Mouse (Mus musculus) gastrocnemius, adult 2 months (tissue): ENCODE data around the gene Lect2. TPM values are rescaled to one million over a fixed set of nuclear protein-coding genes. Genes with fewer than 3 reads are reported as not detected.

Source experiments
- DNase-seq: peaks from one replicate; pipeline ENCODE4 v3.0.0; 2022
- H3K27ac ChIP-seq: fragments of 200-600 bp; 2 replicates; pipeline ENCODE4 v1.8.1; 2022; ENCODE audit warnings: mild to moderate bottlenecking
- H3K4me3 ChIP-seq: fragments of 200-600 bp; 2 replicates; pipeline ENCODE4 v1.8.1; 2022; ENCODE audit warnings: mild to moderate bottlenecking, moderate library complexity
- CTCF ChIP-seq: fragments of 200-600 bp; IDR thresholded peaks from 2 replicates; pipeline ENCODE4 v1.8.1; 2022; ENCODE audit warnings: antibody characterized with exemption, mild to moderate bottlenecking, moderate library complexity
- intact Hi-C: fragments of 180-260 bp; cut with DNase I; formaldehyde crosslinking; loops from one replicate; pipeline ENCODE4 v1.15.1; 2025
- total RNA-seq, 2 experiments: library from RNA; stranded (reverse); gene quantifications; 2 replicates each; pipeline ENCODE4 v1.2.3; 2021

The Lect2 gene
- total RNA-seq, 2 experiments from 2014 or later = not detected

- intact Hi-C loops = loop anchor here (10.0 kb wide), 1 partner anchor 77 kb away; no protein-coding TSS in a partner anchor
These were observed 3.4 kb upstream of the Lect2 start for GRCm38 (mm10) chr13:56551661-56552060.

GRCm38 (mm10) chr13:56550574-56550973 lies 2.3 kb upstream of the Lect2 start:
- no peak overlapping the region for H3K4me3 ChIP-seq
- DNase-seq = no peak
- no peak overlapping the region for H3K27ac ChIP-seq
- intact Hi-C loops = loop anchor here (10.0 kb wide), 1 partner anchor 76 kb away; no protein-coding TSS in a partner anchor
- no peak for TF ChIP-seq CTCF

More at GRCm38 (mm10) chr13:56551661-56552060, 3.4 kb upstream of the Lect2 start:
- Histone ChIP-seq H3K4me3 (no peak overlapping the region), H3K27ac (no peak overlapping the region)
- DNase-seq = no peak
- no peak for TF ChIP-seq CTCF

- TF ChIP-seq CTCF = no peak
- Histone ChIP-seq H3K4me3 (no peak overlapping the region), H3K27ac (no peak overlapping the region)
- intact Hi-C loops = no loop called here
- peak; percentile 59 for DNase-seq
These were observed 1.1 kb upstream of the Lect2 start for GRCm38 (mm10) chr13:56549364-56549763.

- no peak for DNase-seq
- Histone ChIP-seq H3K27ac (no peak overlapping the region), H3K4me3 (no peak overlapping the region)
- intact Hi-C loops = no loop called here
- TF ChIP-seq CTCF = no peak
These were observed 3.3 kb downstream of the Lect2 start for GRCm38 (mm10) chr13:56544956-56545355.

GRCm38 (mm10) chr13:56543805-56544204 lies 4.5 kb downstream of the Lect2 start:
- intact Hi-C loops = no loop called here
- no peak for TF ChIP-seq CTCF
- Histone ChIP-seq H3K27ac (no peak overlapping the region), H3K4me3 (no peak overlapping the region)
- no peak for DNase-seq

- intact Hi-C loops = no loop called here
- H3K4me3 ChIP-seq = no peak overlapping the region
- DNase-seq = peak; percentile 29
These were observed 8.5 kb downstream of the Lect2 start for GRCm38 (mm10) chr13:56539846-56540245.

GRCm38 (mm10) chr13:56537026-56537425 lies 11.3 kb downstream of the Lect2 start:
- no peak for TF ChIP-seq CTCF
- H3K4me3 ChIP-seq = no peak overlapping the region
- no peak overlapping the region for H3K27ac ChIP-seq
- intact Hi-C loops = no loop called here
- DNase-seq = no peak

More at GRCm38 (mm10) chr13:56539846-56540245, 8.5 kb downstream of the Lect2 start:
- H3K27ac ChIP-seq = no peak overlapping the region
- TF ChIP-seq CTCF = peak; percentile 66

GRCm38 (mm10) chr13:56535570-56535969 lies 12.7 kb downstream of the Lect2 start:
- TF ChIP-seq CTCF = peak; percentile 25; the same call in 1 of the 2 replicates
- no peak overlapping the region for H3K27ac ChIP-seq
- DNase-seq = no peak
- intact Hi-C loops = no loop called here
- no peak overlapping the region for H3K4me3 ChIP-seq

- Histone ChIP-seq H3K4me3 (no peak overlapping the region), H3K27ac (no peak overlapping the region)
- intact Hi-C loops = no loop called here
- no peak for DNase-seq
- TF ChIP-seq CTCF = no peak
These were observed 13.4 kb downstream of the Lect2 start for GRCm38 (mm10) chr13:56534931-56535330.

GRCm38 (mm10) chr13:56529685-56530084 lies 18.6 kb downstream of the Lect2 start:
- DNase-seq = no peak
- H3K27ac ChIP-seq = no peak overlapping the region
- TF ChIP-seq CTCF = no peak
- H3K4me3 ChIP-seq = no peak overlapping the region
- intact Hi-C loops = no loop called here

GRCm38 (mm10) chr13:56529031-56529430 lies 19.3 kb downstream of the Lect2 start:
- DNase-seq = no peak
- intact Hi-C loops = no loop called here
- no peak for TF ChIP-seq CTCF
- Histone ChIP-seq H3K4me3 (no peak overlapping the region), H3K27ac (no peak overlapping the region)

- no peak overlapping the region for H3K4me3 ChIP-seq
- TF ChIP-seq CTCF = no peak
- intact Hi-C loops = no loop called here
- no peak overlapping the region for H3K27ac ChIP-seq
- no peak for DNase-seq
These were observed 20.0 kb downstream of the Lect2 start for GRCm38 (mm10) chr13:56528281-56528680.

- H3K4me3 ChIP-seq = no peak overlapping the region
- H3K27ac ChIP-seq = no peak overlapping the region
- TF ChIP-seq CTCF = no peak
- DNase-seq = no peak
- intact Hi-C loops = no loop called here
These were observed 20.5 kb downstream of the Lect2 start for GRCm38 (mm10) chr13:56527846-56528245.

- intact Hi-C loops = no loop called here
- Histone ChIP-seq H3K27ac (no peak overlapping the region), H3K4me3 (no peak overlapping the region)
- no peak for DNase-seq
- no peak for TF ChIP-seq CTCF
These were observed 21.4 kb downstream of the Lect2 start for GRCm38 (mm10) chr13:56526871-56527270.
